Mouse (Mus musculus) retina, embryonic 14.5 days (tissue): ENCODE measurements around the gene Nwd2.

ENCODE experiments used
- DNase-seq: peaks from one replicate; pipeline ENCODE4 v3.0.0-alpha.2; 2015; ENCODE audit warnings: low spot score

Gene Nwd2

GRCm38 (mm10) chr5:63827415-63828053 is 178.6 kb downstream of the Nwd2 start:
- no peak for DNase-seq

- DNase-seq, result no peak
Observed at GRCm38 (mm10) chr5:63828380-63829185, 179.7 kb downstream of the Nwd2 start.

- no peak for DNase-seq
Observed at GRCm38 (mm10) chr5:63831054-63831453, 182.2 kb downstream of the Nwd2 start.

- no peak for DNase-seq
Observed at GRCm38 (mm10) chr5:63833955-63834354, 185.1 kb downstream of the Nwd2 start.

GRCm38 (mm10) chr5:63834435-63834834 is 185.5 kb downstream of the Nwd2 start:
- no peak for DNase-seq

GRCm38 (mm10) chr5:63837115-63837514 is 188.2 kb downstream of the Nwd2 start:
- no peak for DNase-seq

GRCm38 (mm10) chr5:63837851-63838250 is 188.9 kb downstream of the Nwd2 start:
- no peak for DNase-seq

- no peak for DNase-seq
Observed at GRCm38 (mm10) chr5:63839801-63840416, 191.0 kb downstream of the Nwd2 start.

- DNase-seq, result no peak
Observed at GRCm38 (mm10) chr5:63847080-63847479, 198.2 kb downstream of the Nwd2 start.

GRCm38 (mm10) chr5:63847541-63848226 is 198.8 kb downstream of the Nwd2 start:
- no peak for DNase-seq

GRCm38 (mm10) chr5:63858901-63859300 is 210.0 kb downstream of the Nwd2 start:
- DNase-seq, result no peak
